Mouse (Mus musculus): ENCODE data around the gene Olfr922. TPM values are rescaled to one million over a fixed set of nuclear protein-coding genes. Genes with fewer than 3 reads are reported as not detected.

Olfr922 gene
- not detected for total RNA-seq (2021)

DNA sequence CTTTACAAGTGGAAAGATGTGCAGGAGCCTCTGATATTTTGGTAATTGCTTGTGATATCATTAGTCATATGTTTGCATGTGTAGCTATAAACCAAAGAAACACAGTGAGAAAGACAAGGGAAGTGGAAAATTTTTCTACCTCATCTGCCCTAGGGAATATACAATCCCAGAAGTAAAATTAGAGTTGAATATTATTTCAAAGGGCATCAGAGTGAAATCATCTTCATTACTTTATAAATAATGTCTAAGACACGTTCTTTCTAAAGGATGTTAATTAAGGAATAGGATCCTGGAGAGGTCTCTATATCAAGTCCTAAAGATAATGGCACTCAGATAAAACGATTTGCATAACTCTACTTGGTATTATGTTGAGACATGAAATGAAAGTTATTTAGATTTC lies at the start of gene Olfr922:
TSS of gene Olfr922 (plus strand) at position 301 of the 400 bp plus-strand sequence.
- DNase-seq (ENCODE audit: low spot score): no peak
- intact Hi-C loops (cut with DNase I): no loop called here

DNA sequence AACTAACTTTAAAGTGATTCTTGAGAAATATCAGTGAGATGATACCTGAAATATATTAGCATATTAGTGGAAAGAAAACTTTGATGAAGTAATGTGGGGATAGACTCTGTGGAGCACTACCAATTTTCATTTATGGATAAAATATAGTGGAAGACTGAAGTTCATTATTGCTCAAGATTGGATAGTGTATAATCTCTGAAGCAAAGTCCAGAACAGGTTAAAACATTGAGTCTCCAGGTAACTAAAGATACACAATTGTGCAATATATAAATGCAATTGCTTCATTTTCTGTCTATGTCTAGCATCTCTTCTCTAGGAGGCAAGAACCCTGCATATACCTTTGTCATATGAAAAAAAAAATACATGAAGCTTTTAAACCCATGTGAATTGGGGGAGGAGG lies 41.6 kb upstream of the Olfr922 start, which contains the start of gene Olfr921:
TSS of gene Olfr921 (plus strand) at position 301 of the 400 bp plus-strand sequence.
- intact Hi-C loops (cut with DNase I): no loop called here
- DNase-seq (ENCODE audit: low spot score): no peak

DNA sequence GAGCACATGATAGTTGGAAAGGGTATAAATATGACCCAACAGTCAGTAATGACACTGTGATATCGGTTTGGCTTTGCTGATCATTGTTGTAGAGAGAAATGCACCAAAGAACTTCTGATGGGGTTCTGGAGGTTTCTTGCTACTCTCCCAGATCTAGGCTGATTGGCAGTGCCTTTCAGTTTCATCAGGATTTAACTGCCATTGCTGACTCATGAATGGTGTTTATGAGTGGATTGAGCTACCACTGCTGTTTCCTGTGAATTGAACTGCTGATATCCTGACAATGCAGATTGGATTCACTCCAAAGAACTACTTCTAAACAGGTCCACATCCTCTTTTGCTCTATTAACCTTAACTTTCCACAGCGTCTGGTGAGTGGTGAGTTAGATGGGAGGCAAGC lies 21.7 kb upstream of the Olfr922 start:
- DNase-seq (ENCODE audit: low spot score): no peak
- intact Hi-C loops (cut with DNase I): no loop called here

DNA sequence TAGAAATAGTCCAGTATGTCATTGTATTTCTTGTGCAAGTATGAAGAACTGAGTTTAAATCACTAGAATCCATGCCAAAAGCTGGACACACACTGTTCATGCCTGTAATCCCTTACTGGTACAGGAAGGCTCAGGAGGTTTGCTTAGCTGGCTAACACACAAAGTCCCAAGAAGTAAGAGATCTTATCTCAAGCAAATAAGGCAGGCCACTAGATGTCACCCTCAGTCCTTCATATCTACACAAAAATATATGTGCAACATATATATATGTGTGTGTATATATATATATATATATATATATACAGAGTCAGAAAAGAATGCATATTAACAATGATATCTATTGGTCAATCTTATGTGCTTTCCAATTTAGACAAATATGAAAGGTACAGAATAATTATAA lies 8.7 kb upstream of the Olfr922 start:
- intact Hi-C loops (cut with DNase I): no loop called here
- DNase-seq (ENCODE audit: low spot score): no peak

DNA sequence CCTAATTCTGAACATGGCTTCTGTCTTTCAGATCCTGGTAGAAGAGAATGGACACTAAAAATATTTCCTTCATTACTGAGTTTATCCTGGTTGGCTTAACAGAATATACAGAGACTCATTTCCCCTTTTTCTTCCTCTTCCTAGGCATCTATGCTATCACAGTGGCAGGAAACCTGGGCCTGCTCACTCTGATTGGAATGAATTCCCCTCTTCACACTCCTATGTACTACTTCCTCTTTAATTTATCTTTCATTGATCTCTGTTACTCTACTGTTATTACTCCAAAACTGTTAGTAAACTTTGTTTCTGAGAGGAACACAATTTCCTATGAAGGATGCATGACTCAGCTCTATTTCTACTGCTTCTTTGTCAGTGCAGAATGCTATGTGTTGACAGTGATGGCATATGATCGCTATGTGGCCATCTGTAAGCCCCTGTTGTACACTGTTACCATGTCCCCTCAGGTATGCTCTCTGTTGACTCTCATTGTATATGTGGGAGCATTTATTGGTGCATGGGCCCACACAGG lies 1.1 kb downstream of the Olfr922 start:
- DNase-seq (ENCODE audit: low spot score): no peak
- intact Hi-C loops (cut with DNase I): no loop called here

DNA sequence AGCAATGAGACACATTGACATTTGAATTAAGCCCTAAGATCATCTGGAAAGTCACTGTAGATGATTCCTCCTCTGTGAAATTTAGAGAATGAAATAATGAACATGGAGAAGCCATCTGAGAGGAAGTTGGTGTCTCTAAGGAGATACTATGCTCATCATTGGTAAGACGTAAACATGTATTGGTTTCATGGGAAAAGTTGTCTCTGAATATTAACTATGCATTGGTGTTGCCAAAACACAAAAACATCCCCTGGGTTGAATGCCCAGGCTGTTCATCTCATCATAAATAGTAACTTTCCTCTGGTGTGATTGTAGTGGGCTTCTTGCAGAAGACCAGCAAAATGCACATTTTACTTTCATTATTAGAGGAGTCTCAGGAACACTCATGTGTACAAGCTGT lies 11.8 kb downstream of the Olfr922 start, which contains the start of gene Olfr923:
TSS of gene Olfr923 (plus strand) at position 301 of the 400 bp plus-strand sequence.
- intact Hi-C loops (cut with DNase I): no loop called here
- DNase-seq (ENCODE audit: low spot score): no peak

DNA sequence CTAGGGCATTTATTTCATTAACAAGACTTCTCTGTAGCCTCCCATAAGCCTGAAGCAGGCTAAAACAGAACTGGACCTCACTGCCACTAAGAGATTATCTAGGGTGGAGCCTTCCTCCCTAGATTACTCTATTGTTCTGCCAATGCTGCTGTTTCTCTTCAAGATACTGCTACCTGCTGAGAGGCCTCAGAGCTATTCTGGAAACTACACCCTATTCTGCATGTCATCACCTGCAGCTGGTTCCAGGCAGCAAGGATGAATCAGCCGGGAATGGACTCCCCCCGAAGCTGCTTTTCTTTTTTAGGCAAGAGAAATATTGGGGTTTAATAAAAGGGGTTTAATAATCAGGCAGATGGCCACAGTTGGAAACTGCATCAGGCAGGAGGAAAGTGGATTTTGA lies 18.6 kb downstream of the Olfr922 start:
- no peak for DNase-seq (ENCODE audit: low spot score)

DNA sequence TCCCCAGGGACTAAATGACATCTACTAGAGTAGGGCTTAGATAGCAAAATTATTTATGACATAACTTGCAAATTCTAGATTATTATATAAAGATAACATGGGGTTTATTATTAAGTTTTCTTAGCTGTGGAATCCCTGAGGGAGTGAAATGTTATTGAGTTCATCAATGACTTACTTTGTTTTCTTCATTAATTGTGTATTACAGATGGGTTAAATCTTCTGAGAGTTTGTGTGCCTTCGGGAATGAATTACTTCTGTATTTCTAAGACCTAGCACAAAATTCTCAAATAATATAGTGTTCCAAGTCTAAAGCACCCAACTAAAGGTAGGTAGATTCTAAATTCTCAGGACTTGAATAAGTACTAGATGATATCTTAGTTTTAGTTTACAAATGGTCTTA lies 29.7 kb downstream of the Olfr922 start, which contains the start of gene Olfr924:
TSS of gene Olfr924 (plus strand) at position 301 of the 400 bp plus-strand sequence.
- DNase-seq (ENCODE audit: low spot score): no peak
- intact Hi-C loops (cut with DNase I): no loop called here

More for the DNA sequence above, 18.6 kb downstream of the Olfr922 start:
- intact Hi-C loops (cut with DNase I): no loop called here

DNA sequence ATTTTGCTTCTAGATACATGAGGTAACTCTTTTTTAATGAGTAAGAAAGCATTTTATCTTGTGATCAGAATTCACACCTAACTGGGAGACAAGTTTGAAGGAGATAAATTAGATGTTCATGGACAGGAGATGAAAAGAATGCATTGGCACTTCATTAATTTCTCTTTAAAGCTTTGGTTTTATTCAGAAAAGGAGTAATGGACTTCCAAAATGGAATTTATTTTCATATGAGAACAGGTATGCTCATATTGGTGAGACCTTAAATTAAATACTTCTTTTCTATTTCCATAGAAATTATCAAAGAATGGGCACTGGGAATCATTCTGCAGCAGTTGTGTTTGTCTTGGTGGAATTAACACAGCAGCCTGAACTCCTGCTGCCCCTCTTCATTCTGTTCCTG lies 40.3 kb downstream of the Olfr922 start, which contains the start of gene Olfr26:
TSS of gene Olfr26 (plus strand) at position 301 of the 400 bp plus-strand sequence.
- no peak for DNase-seq (ENCODE audit: low spot score)
- intact Hi-C loops (cut with DNase I): no loop called here

Other genes starting within 250 kb of the Olfr922 start
- not detected for gene Olfr912, start 234.4 kb upstream of the Olfr922 start, total RNA-seq (2021)
- gene Olfr913, start 221.9 kb upstream of the Olfr922 start, total RNA-seq (2021): not detected
- gene Olfr914, start 209.5 kb upstream of the Olfr922 start, total RNA-seq (2021): not detected
- not detected for gene Olfr916, start 154.7 kb upstream of the Olfr922 start, total RNA-seq (2021)
- gene Olfr917, start 148.8 kb upstream of the Olfr922 start, total RNA-seq (2021): not detected
- gene Olfr918, start 140.0 kb upstream of the Olfr922 start, total RNA-seq (2021): not detected
- not detected for gene Olfr919, start 110.9 kb upstream of the Olfr922 start, total RNA-seq (2021)
- 10 to 100 TPM; 28.7 to 33.5 TPM for gene Vwa5a, start 96.3 kb upstream of the Olfr922 start, total RNA-seq (2021)
- under 1 TPM; 0.06 to 0.08 TPM for gene Olfr920, start 62.3 kb upstream of the Olfr922 start, total RNA-seq (2021)
- not detected for gene Olfr921, start 41.5 kb upstream of the Olfr922 start, total RNA-seq (2021)
- not detected for gene Olfr923, start 11.9 kb downstream of the Olfr922 start, total RNA-seq (2021)
- not detected for gene Olfr924, start 29.8 kb downstream of the Olfr922 start, total RNA-seq (2021)
- gene Olfr26, start 40.4 kb downstream of the Olfr922 start, total RNA-seq (2021): not detected
- not detected for gene Olfr926, start 62.5 kb downstream of the Olfr922 start, total RNA-seq (2021)
- not detected for gene Olfr930, start 115.2 kb downstream of the Olfr922 start, total RNA-seq (2021)
- not detected for gene Olfr933, start 157.7 kb downstream of the Olfr922 start, total RNA-seq (2021)
- gene Olfr934, start 173.7 kb downstream of the Olfr922 start, total RNA-seq (2021): not detected
- not detected for gene Olfr935, start 185.1 kb downstream of the Olfr922 start, total RNA-seq (2021)
- gene Olfr146, start 208.8 kb downstream of the Olfr922 start, total RNA-seq (2021): not detected

Data from heart, postnatal 25 days (tissue).